Mouse (Mus musculus): Measurements from ENCODE around the gene Nat8f6.
"Not testable (repeated sequence)": the region's sequence is repeated elsewhere in the genome, so short reads cannot be mapped to it uniquely, and the experiment has no call there.

The Nat8f6 gene

GRCm38 (mm10) chr6:85820837-85821236 lies at the start of gene Nat8f6, which contains the start of gene Nat8f5:
Nat8f6 (minus strand) TSS chr6:85820954.
Nat8f5 (minus strand) TSS chr6:85820972.
- DNase-seq (ENCODE audit: low spot score), result no peak

DNA sequence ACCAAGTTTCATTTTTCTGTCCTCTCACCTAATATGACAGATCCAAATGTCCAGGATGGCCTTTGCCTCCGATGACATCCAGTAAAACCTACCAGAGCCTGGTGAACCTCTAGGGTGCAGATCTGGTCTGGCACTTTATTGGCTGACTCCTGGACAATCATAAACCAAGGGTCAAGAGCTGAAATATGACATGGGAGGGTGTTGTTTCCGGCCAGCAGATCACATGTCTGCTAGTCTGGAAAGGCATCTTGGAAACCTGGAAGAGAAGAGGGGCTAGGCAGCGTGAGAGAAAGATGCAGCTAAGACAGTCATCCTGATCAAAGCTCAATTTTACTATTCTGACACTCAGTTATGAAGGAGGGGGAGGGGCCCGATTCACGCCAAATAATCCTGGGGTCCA lies 48.3 kb upstream of the Nat8f6 start, which contains the start of gene Nat8f2:
Gene Nat8f2 (minus strand): TSS at position 153 of the 400 bp plus-strand sequence.
- DNase-seq (ENCODE audit: low spot score), result not testable (repeated sequence)

DNA sequence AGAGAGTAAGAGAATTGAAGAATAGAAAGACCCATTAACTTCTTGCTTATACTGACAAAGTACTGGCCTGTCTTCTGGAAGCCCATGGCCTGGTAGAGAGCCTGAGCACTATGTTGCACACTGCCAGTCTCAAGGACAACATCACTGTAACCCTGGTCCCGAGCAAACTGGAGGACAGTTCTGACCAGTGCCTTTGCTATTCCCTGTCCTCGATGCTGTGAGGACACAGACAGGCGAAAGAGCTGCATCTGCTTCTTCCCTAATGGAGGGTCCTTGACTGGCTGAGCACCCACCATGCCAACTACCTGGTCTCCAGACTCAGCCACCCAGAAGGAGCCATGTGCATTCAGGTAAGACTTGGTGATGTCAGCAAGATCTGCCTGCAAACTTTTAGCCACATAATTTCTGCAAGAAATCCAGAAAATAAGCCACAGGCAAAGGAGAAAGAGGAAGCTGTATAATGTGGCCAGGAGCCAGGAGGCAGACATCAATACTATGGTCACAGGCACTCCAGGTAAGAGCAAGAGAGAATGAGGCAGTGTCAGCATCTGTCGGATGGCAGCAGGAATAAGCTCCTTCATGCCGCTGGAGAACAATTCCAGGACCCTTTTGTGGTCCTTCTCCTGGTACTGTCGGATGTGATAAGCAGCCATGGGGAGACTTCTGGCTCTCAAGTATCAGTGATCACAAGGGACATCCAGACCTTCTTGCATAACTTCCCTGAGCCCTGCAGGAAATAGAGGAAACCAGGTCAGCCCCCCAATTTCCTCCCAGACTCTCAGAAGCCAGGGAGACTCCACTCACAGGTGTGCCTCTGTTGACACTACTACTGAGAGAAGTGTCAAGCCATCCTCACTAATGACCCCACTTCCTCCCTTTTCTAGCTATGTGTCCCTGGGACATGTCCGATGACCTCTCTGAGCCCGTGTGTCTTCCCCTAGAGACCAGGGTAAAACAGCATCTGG lies 47.3 kb upstream of the Nat8f6 start:
- no peak for DNase-seq (ENCODE audit: low spot score)

- not testable (repeated sequence) for DNase-seq (ENCODE audit: low spot score)
These were observed 46.2 kb upstream of the Nat8f6 start for GRCm38 (mm10) chr6:85866995-85867394.

DNA sequence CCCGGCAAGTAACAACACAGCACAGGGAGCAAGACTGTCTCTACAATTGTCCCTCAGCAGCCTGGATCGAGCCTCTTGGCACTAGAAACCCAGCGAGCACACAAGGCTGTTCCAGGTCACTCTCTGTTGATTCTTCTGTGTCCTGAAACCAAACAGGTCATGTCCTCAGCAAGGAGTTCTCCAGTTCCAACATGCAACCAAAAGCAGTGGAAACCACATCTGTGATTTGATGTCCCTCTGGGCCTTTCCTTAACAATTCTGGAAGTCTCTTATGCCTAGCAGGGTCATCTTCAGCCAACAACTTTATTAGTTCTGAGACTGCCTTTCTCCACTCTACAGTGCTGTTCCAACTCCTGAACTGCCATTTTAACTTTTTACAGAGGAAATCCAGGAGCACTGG lies 45.4 kb upstream of the Nat8f6 start:
- not testable (repeated sequence) for DNase-seq (ENCODE audit: low spot score)

GRCm38 (mm10) chr6:85864900-85865639 lies 44.3 kb upstream of the Nat8f6 start:
- not testable (repeated sequence) for DNase-seq (ENCODE audit: low spot score)

DNA sequence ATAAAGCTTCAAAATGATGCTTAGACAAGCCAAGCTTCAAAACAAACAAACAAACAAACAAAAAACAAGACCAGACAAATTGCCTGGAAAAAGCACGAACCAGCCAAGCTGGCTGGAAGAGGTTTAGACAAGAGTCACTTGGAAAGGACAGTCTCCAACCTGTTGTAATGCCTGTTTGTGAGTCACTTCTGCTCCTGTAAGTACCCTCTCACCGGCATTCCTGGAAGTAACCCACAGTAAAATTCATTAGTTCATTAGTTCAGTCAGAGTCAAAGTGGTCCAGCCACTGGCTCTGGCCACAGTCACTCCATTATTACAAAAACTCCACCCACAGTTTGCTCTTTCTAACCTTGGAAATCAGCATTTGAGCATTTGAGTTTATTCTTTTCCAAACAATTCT lies 43.1 kb upstream of the Nat8f6 start:
- DNase-seq (ENCODE audit: low spot score), result no peak

GRCm38 (mm10) chr6:85863136-85863535 lies 42.4 kb upstream of the Nat8f6 start:
- DNase-seq (ENCODE audit: low spot score), result no peak

GRCm38 (mm10) chr6:85862565-85862964 lies 41.8 kb upstream of the Nat8f6 start:
- no peak for DNase-seq (ENCODE audit: low spot score)

GRCm38 (mm10) chr6:85861247-85861646 lies 40.5 kb upstream of the Nat8f6 start:
- no peak for DNase-seq (ENCODE audit: low spot score)

DNA sequence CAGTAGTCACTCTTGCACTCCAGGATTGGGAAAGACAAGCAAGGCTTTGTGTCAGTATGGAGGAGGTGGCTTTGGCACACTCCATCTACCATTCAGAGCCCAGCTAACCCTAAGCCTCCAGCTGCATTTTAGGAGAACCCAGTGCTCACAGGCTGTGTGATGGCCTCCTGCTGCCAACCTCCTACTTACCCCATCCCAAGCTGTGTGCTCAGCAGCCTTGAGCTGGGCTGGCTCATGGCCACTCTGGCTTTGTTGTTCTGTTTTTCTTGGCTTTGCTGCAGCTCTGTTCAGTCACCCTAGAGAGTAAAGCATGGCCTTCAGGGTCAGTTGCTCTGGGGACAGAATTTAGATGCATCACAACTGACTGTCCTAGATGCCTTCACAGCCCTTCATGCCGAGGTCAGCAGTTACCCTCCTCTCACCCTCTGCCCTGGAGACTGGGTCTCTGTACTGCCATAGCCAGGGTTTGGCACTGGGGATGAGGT lies 35.5 kb upstream of the Nat8f6 start:
- no peak for DNase-seq (ENCODE audit: low spot score)

DNA sequence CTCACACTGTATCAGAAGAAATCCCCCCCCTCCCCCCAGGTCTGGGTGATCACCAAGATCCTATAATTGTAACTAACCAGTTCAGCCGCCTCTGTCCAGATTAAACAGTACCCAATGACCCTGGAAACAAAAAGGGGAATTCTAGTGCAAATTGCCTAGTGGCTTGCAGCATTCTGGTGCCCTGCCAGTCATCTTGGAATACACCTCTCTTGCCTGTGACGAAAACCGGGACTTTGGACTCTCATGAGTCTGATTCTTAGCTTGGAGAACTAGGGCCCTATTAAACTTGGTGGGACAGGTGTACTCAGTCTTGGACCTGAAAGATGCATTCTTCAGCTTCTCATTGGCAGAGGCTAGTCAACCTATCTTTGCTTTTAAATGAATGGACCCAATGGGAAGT lies 32.7 kb upstream of the Nat8f6 start:
- DNase-seq (ENCODE audit: low spot score), result no peak

- DNase-seq (ENCODE audit: low spot score), result no peak
These were observed 30.5 kb upstream of the Nat8f6 start for GRCm38 (mm10) chr6:85851062-85851773.

DNA sequence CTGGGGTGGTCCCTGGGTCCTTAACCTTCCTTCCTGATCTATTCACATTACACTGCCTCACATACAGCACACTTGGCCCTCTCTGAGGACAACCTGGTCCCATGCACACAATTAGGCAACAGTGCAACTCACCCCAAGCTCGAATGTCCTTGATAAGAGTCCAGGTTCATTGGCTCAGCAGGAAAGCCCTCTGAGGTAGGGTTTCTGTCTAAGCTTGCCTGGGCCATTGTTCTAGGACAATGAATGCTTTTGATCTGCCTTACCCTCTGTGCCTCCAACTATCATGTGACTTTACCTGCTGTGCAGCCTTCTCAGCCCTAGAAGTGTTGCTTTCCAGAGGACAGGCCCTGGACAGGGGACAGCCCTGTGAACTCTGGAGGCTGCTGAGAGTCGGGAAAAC lies 28.5 kb upstream of the Nat8f6 start:
- DNase-seq (ENCODE audit: low spot score), result no peak

DNA sequence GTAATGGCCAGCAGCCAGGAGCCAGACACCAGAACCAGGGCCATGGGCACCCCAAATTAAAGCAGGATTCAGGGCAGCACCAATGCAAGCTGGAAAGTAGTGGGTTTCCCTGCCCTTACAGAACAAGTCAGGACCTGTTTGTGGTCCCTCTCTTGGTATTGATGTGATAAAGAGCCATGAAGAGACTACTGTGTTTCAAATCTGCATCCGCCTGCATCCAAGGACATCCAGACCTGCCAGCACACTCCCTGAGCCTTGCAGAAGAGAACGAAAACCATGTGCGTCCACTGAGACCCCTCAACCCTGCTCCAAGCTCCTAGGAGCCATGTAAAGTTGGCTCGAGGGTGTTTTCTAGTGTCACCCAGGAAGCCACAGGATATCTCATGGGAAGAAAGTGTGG lies 27.4 kb upstream of the Nat8f6 start:
- no peak for DNase-seq (ENCODE audit: low spot score)

- DNase-seq (ENCODE audit: low spot score), result no peak
These were observed 26.2 kb upstream of the Nat8f6 start for GRCm38 (mm10) chr6:85846921-85847320.

DNA sequence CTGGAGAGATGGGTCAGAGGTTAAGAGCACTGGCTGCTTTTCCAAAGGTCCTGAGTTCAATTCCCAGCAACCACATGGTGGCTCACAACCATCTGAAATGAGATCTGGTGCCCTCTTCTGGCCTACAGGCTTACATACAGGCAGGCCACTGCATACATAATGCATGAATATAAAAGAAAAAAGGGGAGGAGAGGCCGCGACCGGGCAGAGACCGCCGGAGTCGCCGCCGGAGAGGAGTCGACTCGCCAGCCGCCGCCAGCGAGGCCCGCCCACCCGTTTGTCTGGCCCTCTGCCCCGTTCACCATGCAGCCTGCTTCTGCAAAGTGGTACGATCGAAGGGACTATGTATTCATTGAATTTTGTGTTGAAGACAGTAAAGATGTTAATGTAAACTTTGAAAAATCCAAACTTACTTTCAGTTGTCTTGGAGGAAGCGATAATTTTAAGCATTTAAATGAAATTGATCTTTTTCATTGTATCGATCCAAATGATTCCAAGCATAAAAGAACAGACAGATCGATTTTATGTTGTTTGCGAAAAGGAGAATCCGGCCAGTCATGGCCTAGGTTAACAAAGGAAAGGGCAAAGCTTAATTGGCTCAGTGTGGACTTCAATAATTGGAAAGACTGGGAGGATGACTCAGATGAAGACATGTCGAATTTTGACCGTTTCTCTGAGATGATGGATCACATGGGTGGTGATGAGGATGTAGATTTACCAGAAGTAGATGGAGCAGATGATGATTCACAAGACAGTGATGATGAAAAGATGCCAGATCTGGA lies 23.1 kb upstream of the Nat8f6 start:
- DNase-seq (ENCODE audit: low spot score), result not testable (repeated sequence)

GRCm38 (mm10) chr6:85839982-85840381 lies 19.2 kb upstream of the Nat8f6 start:
- DNase-seq (ENCODE audit: low spot score), result no peak

- no peak for DNase-seq (ENCODE audit: low spot score)
These were observed 17.9 kb upstream of the Nat8f6 start for GRCm38 (mm10) chr6:85838674-85839073.

DNA sequence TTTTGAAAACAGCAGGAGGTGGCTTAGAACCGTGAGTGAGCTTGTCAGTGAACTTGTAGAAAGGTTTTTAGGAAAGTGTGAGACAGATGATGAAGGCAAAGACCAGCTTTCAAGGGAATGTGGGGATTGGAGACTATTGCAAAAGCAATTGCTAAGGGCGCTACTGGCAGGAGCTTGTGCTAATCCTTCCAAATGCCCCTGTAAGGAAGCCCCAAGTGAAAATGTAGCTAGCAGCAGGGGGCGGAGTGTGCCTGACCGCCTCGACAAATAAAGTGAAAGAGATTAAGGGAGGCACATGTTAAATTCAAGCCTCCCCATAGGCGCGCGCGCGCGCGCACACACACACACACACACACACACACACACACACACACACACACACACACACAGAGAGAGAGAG lies 16.6 kb upstream of the Nat8f6 start:
- not testable (repeated sequence) for DNase-seq (ENCODE audit: low spot score)

DNA sequence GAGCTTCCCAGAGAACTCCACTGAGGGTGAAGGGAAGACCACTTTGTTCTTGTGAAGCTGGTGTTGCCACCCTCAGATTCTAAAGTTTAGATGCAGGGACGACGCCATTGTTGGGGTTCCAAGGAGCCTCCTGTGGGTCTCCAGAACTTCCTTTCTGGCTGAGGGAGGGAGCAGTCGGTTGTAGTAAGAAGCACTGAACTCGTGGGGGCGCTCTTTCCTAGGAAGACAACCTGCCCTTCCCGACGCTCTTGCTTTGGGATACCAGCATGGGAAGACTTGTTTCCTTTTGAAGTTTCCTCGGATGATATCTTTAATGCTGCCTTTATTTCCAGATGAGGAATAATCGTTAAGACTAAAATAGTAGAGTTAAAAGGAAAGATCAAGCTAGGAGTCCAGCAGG lies 16.1 kb upstream of the Nat8f6 start:
- not testable (repeated sequence) for DNase-seq (ENCODE audit: low spot score)

All from spleen, adult 12 weeks (tissue).